Mouse (Mus musculus) hindbrain, embryonic 10.5 days (tissue): Measurements from ENCODE around the gene Trmt112. TPM values are rescaled to one million over a fixed set of nuclear protein-coding genes. Genes with fewer than 3 reads are reported as not detected.
A peak's percentile ranks its signal among the peaks of the same experiment; 100 is the strongest.

ENCODE experiments used
- DNase-seq: peaks from one replicate; pipeline ENCODE4 v3.0.0-alpha.2; 2017; ENCODE audit warnings: low spot score
- H3K27ac ChIP-seq: fragments of 300-500 bp; sonication (generic); 2 replicates; pipeline ENCODE4 v1.5.1; 2016; ENCODE audit warnings: mild to moderate bottlenecking, moderate library complexity
- H3K27me3 ChIP-seq: fragments of 300-500 bp; sonication (generic); 2 replicates; pipeline ENCODE4 v1.6.1; 2016; ENCODE audit warnings: mild to moderate bottlenecking; ENCODE audit not compliant: poor library complexity, insufficient read depth, severe bottlenecking
- H3K36me3 ChIP-seq: fragments of 300-500 bp; sonication (generic); 2 replicates; pipeline ENCODE4 v1.6.1; 2016; ENCODE audit warnings: mild to moderate bottlenecking, moderate library complexity
- H3K4me1 ChIP-seq: fragments of 300-500 bp; sonication (generic); replicated peaks from 2 replicates; pipeline ENCODE4 v1.6.1; 2016; ENCODE audit warnings: mild to moderate bottlenecking
- H3K4me3 ChIP-seq: fragments of 300-500 bp; sonication (generic); 2 replicates; pipeline ENCODE4 v1.5.1; 2016; ENCODE audit warnings: mild to moderate bottlenecking, moderate library complexity
- H3K9me3 ChIP-seq: fragments of 300-500 bp; sonication (generic); 2 replicates; pipeline ENCODE4 v1.6.1; 2016; ENCODE audit warnings: mild to moderate bottlenecking, moderate library complexity
- WGBS: fragments of 180-500 bp; shearing (Covaris S2); methylation state at CpG from one replicate; pipeline ENCODE4 v1.1.7; 2016; 5-methylcytosine and 5-hydroxymethylcytosine counted together
- polyA plus RNA-seq: library from polyadenylated mRNA; unstranded; fragments of >200 nt; fragmentation: Nextera tagmentation; extraction: Ambion mirVana; gene quantifications from 2 replicates; pipeline ENCODE4 v1.2.1, GENCODE M21; 2016

Gene Trmt112
- 148 and 157 TPM in 2 replicates for polyA plus RNA-seq

DNA sequence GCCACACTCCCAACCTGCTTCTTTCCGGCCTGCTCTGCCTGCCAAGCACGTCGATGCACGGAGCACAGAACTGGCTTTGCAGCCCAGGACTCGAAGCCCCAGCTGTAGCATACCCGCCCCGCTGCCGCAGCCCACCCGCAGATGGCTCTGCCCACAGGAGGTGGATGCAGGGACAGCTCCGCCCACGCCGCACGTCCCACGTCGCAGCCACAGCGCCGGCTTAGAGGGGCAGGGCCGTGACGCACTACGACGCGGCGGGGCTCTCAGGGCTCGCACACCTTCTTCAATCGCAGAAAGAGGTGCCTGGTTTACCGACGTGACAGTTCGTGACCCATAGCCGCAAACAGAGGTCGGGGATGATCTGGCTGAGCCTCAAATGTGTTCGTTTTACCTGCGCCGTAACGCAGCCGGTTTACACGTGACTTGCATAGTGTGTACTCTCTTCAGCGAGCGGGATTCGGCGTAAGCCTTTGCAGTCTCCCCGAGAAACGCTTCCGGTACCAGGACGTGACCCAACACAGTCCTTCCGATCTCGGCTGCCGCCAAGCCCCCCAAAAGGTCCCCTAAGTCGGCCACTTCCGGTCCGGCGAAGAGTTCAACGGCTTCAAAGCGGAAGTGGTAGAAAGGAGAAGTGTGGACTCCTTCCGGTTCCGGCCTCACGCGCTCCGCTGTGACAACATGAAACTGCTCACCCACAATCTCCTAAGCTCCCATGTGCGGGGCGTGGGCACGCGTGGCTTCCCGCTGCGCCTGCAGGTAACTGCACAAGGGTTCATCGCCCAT, at the start of gene Trmt112, which contains the start of gene Prdx5:
TSS of gene Trmt112 (plus strand) at position 192 of the 783 bp plus-strand sequence.
TSS of gene Prdx5 (minus strand) at position 600 of the 783 bp plus-strand sequence.
- Histone ChIP-seq H3K27ac (peak within 1 kb of the TSS; percentile 90), H3K4me1 (peaks cover 46% of the 10 kb centered on the region), H3K27me3 (no peaks in the 10 kb centered on the region), H3K36me3 (peaks cover 66% of the 10 kb centered on the region), H3K9me3 (no peaks in the 10 kb centered on the region), H3K4me3 (peak within 1 kb of the TSS; percentile 71)
- DNase-seq, result peak; percentile 93
- WGBS, result under 1% methylated on average over 65 of the region's 65 CpGs

DNA sequence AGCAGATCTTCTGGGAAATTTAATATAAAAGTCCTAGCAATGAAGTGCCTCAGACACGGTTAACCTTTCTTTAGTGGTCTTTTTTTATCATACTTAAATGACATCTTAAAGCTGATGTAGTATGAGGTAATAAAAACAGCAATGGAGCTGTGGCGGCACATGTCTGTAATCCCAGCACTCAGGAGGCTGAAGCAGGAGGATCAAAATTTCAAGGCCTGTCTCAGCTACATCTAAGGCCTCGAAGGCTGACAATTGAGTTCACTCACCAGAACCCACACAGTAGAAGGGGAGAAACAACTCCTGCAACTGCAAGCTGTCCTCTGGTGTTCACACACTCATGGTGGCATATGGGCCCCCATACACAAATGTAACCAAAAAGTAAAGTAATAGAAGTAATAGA, 49.5 kb upstream of the Trmt112 start:
- Histone ChIP-seq H3K36me3 (no peaks in the 10 kb centered on the region), H3K4me3 (no peak overlapping the region), H3K9me3 (no peaks in the 10 kb centered on the region), H3K27ac (no peak overlapping the region), H3K27me3 (peaks cover 30% of the 10 kb centered on the region), H3K4me1 (peaks cover 29% of the 10 kb centered on the region)
- WGBS, result 88% methylated on average over 3 of the region's 3 CpGs
- no peak for DNase-seq

DNA sequence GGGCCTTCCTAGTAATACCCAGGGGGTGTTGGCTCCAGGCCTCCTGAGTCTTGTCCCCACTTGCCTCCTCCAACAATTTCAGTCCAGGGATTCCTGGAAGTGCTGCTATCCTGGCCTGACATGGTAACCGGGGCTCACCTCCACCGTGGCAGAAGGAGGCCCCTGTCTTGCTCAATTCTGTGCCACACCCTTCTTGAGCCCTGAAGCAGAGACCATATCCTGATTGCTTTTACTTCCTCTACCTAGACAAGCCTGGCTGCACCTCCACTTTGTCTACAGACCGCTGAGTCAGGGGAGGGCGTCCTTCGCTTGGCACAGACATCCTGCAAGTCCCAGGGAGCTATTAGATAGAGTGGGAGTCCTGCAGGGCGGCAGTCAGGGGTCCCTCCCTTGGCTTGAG, 48.8 kb upstream of the Trmt112 start:
- no peaks in the 10 kb centered on the region for H3K36me3 ChIP-seq
- peaks cover 23% of the 10 kb centered on the region for H3K27me3 ChIP-seq
- no peak overlapping the region for H3K4me3 ChIP-seq
- WGBS, result 77% methylated on average over 6 of the region's 6 CpGs
- H3K4me1 ChIP-seq, result peaks cover 21% of the 10 kb centered on the region
- no peak overlapping the region for H3K27ac ChIP-seq
- no peaks in the 10 kb centered on the region for H3K9me3 ChIP-seq
- no peak for DNase-seq

DNA sequence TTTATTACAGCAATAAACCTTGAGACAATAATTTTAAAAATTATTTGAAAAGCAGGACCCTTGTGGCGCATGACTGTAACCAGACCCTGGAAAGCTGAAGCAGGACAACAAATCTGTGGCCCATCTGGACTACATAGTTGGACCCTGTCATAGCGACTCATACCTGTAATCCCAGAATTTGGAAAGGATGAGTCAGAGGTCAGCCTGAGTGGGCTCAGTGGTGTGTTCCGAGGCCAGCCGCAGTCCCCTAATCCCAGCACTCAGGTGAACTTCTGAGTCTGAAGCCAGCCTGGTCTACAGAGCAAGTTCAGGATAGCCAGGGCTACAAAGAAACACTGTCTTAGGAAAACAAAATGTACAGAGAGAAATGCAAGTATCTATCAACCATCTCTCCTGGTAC, 48.0 kb upstream of the Trmt112 start:
- no peak for DNase-seq
- Histone ChIP-seq H3K27ac (no peak overlapping the region), H3K36me3 (no peaks in the 10 kb centered on the region), H3K9me3 (no peaks in the 10 kb centered on the region), H3K27me3 (peaks cover 16% of the 10 kb centered on the region), H3K4me3 (no peak overlapping the region), H3K4me1 (peaks cover 14% of the 10 kb centered on the region)
- 92% methylated on average over 4 of the region's 4 CpGs for WGBS

DNA sequence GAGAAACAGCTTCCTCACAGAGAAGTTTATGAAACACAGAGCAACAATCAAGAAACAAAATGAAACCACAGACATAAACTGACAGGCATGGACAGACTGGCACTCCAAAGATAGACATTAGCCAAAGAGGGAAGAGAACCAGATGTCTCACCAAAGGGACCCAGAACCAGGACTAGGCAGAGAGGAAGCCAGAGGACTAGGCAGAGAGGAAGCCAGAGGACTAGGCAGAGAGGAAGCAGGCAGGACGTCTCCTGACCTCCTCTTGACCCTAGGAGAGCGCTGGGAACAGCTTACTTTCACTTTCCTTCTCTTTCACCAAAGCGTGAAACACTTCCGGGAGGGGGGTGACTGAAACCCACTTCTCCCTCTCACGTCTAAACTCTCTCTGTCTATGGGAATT, 40.1 kb upstream of the Trmt112 start:
- H3K9me3 ChIP-seq, result no peaks in the 10 kb centered on the region
- peaks cover 5% of the 10 kb centered on the region for H3K4me1 ChIP-seq
- peak overlapping the region; percentile 31 for H3K4me3 ChIP-seq
- no peak overlapping the region for H3K27ac ChIP-seq
- no peaks in the 10 kb centered on the region for H3K36me3 ChIP-seq
- no peak for DNase-seq
- no peaks in the 10 kb centered on the region for H3K27me3 ChIP-seq
- WGBS, result 15% methylated on average over 5 of the region's 5 CpGs

DNA sequence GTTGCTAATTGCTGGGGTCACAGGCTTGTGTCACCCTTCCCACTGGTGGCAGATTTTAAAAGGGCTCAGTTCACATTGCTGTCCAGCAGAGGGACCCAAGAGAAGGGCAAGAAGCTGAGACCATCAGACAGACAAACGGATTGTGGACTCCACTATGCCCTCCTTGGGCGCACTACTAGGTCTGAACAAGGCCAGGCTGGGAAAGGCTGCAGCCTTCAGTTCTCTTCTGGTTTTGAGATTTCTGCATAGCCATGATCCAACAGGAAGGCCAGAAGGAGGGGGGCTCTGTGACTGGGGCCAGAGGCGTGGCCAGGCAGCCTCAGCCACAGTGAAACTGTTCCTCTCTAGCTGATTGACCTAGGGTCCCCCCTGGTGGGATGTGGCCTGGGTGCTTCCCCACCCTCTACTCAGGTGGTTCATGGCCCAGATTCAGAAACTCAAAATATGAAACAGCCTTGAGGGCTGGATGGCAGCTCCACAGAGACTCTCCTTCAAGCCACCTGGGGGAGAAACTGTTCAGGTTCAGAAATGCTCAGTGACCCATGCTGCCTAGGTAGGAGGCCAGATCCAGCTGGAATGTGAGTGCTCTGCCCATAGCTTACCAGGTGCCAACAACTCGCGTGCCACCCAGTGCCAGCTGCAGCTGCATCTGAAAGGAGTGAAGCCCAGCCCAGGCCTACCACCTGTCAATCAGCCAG, 37.8 kb upstream of the Trmt112 start:
- peaks cover 5% of the 10 kb centered on the region for H3K4me1 ChIP-seq
- no peaks in the 10 kb centered on the region for H3K36me3 ChIP-seq
- H3K4me3 ChIP-seq, result no peak overlapping the region
- 56% methylated on average over 5 of the region's 5 CpGs for WGBS
- H3K9me3 ChIP-seq, result no peaks in the 10 kb centered on the region
- H3K27me3 ChIP-seq, result no peaks in the 10 kb centered on the region
- no peak overlapping the region for H3K27ac ChIP-seq
- DNase-seq, result no peak

DNA sequence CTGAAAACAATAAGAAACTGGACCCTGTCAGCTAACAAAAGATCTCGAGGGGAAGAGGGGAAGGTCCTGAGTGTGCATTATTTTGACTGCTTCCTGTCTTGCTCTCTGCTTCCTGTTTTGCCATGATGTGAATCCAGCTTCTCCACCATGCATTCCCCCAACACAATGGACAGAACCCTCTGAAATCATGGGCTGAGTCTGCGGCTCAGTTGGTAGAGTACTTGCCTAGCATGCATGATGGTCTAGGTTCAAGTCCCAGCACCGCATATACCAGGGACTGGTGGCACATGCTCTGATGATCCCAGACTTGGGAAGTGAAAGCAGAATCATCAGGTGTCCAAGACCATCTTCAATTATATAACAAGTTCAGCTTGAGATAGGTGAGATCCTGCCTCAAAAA, 36.8 kb upstream of the Trmt112 start:
- no peaks in the 10 kb centered on the region for H3K27me3 ChIP-seq

DNA sequence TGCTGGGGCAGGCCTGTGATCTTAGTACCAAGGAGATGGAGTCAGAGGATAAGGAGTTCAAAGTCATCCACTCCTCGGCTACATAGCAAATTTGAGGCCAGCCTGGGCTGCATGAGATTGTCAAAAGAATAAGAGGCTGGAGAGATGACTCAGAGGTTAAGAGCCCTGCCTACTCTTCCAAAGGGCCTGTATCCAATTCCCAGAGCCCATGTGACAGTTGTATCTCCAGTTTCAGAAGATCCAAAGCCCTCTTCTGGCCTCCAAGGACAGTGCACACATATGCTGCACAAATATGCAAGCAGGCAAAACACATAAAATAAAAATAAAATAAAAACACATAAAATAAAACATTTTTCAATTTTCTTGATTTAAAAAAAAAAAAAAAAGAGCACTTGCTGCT, 35.2 kb upstream of the Trmt112 start:
- no peak overlapping the region for H3K27ac ChIP-seq
- no peak for DNase-seq
- H3K27me3 ChIP-seq, result no peaks in the 10 kb centered on the region
- H3K4me3 ChIP-seq, result no peak overlapping the region
- peaks cover 3% of the 10 kb centered on the region for H3K4me1 ChIP-seq
- H3K9me3 ChIP-seq, result no peaks in the 10 kb centered on the region
- 85% methylated on average over 1 of the region's 1 CpGs for WGBS
- H3K36me3 ChIP-seq, result no peaks in the 10 kb centered on the region

More for the DNA sequence above, 36.8 kb upstream of the Trmt112 start:
- Histone ChIP-seq H3K4me3 (no peak overlapping the region), H3K9me3 (no peaks in the 10 kb centered on the region), H3K27ac (no peak overlapping the region), H3K36me3 (no peaks in the 10 kb centered on the region), H3K4me1 (peaks cover 5% of the 10 kb centered on the region)
- 79% methylated on average over 3 of the region's 3 CpGs for WGBS
- no peak for DNase-seq

DNA sequence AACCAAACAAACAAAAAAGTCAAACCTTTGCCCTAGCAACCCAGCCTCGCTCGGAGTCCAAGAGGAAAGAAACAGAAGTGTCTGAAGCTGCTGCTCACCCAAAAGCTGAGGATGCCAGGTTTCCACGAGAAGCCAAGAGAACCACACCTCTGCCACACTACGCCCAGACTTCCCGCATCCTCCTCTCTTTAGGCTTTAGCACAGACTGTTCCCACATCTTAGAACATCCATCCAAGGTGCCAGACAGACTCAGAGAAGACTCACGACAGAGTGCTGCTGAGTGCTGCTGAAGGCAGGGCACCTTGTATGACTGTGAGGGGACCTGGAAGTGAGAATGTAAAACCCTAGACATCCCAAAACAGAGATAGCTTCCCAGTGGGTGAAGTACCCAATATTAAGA, 33.7 kb upstream of the Trmt112 start:
- no peak for DNase-seq
- no peak overlapping the region for H3K27ac ChIP-seq
- H3K27me3 ChIP-seq, result no peaks in the 10 kb centered on the region
- H3K4me3 ChIP-seq, result no peak overlapping the region
- no peaks in the 10 kb centered on the region for H3K4me1 ChIP-seq
- H3K36me3 ChIP-seq, result no peaks in the 10 kb centered on the region
- WGBS, result 86% methylated on average over 6 of the region's 6 CpGs
- peaks cover 5% of the 10 kb centered on the region for H3K9me3 ChIP-seq

DNA sequence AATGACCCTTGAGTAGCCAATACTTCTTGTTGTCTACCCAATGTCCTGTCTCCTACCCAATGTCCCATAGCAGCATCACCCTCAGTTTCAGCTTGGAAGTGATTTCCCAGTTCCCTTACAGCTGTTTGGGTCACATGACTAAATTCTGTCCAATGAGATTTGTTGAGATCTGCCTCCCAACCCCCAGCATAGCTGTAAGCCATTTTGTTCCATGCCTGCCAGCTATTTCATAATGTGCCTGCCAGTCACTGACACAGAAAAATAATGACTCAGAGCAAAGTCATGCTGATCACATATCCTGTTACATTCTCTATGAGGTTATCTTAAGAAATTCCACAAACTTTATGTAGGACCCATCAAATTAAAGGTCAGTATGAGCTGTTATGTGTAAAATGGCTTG, 32.7 kb upstream of the Trmt112 start:
- H3K36me3 ChIP-seq, result no peaks in the 10 kb centered on the region
- no peak for DNase-seq
- H3K9me3 ChIP-seq, result peaks cover 8% of the 10 kb centered on the region
- no peaks in the 10 kb centered on the region for H3K4me1 ChIP-seq
- no peaks in the 10 kb centered on the region for H3K27me3 ChIP-seq
- H3K27ac ChIP-seq, result no peak overlapping the region
- H3K4me3 ChIP-seq, result no peak overlapping the region

DNA sequence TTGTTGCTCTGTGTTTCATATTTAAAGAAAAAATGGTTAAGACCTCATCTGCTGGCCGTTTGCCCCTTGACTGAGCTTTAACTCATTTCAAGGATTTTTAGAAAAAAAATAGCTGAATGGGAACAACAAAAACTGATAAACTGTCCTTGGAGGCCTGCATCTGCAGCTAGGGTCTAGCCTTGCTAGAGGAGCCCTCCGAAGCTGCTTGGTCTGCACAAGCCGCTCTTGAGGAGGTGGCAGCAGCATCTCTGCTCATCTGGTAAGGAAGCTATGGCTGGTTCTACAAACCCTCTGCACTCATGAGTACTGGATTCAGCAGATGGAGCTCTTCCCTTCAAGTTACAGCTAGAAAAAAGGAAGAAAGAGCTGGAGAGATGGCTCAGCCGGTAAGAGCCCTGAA, 31.5 kb upstream of the Trmt112 start:
- Histone ChIP-seq H3K9me3 (peaks cover 8% of the 10 kb centered on the region), H3K27ac (no peak overlapping the region), H3K4me3 (no peak overlapping the region), H3K36me3 (no peaks in the 10 kb centered on the region), H3K4me1 (no peaks in the 10 kb centered on the region), H3K27me3 (no peaks in the 10 kb centered on the region)
- 86% methylated on average over 4 of the region's 4 CpGs for WGBS
- DNase-seq, result no peak

DNA sequence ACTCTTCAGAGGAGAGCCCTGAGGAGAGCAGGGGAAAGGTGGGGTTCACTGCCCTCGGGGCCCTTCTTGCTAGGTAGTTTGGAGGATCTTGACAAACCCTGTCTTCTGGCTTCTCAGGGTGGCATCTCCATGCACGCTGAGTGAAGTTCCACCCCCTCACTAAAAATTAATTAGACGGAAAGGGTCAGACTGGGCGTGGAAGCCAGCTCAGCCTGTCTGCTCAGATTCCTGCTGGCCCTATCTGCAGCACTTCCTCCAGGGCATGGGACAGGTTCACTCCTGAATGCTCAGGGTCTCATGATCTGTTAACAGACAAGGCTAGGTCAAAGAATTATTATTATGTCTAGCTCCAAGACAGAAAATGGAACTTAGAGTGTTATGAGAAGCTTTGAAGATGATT, 17.0 kb upstream of the Trmt112 start:
- peaks cover 4% of the 10 kb centered on the region; the same call in 1 of the 2 replicates for H3K9me3 ChIP-seq
- H3K27me3 ChIP-seq, result no peaks in the 10 kb centered on the region
- no peaks in the 10 kb centered on the region for H3K36me3 ChIP-seq
- H3K27ac ChIP-seq, result no peak overlapping the region
- no peaks in the 10 kb centered on the region for H3K4me1 ChIP-seq
- WGBS, result 80% methylated on average over 4 of the region's 4 CpGs
- no peak for DNase-seq
- H3K4me3 ChIP-seq, result no peak overlapping the region

DNA sequence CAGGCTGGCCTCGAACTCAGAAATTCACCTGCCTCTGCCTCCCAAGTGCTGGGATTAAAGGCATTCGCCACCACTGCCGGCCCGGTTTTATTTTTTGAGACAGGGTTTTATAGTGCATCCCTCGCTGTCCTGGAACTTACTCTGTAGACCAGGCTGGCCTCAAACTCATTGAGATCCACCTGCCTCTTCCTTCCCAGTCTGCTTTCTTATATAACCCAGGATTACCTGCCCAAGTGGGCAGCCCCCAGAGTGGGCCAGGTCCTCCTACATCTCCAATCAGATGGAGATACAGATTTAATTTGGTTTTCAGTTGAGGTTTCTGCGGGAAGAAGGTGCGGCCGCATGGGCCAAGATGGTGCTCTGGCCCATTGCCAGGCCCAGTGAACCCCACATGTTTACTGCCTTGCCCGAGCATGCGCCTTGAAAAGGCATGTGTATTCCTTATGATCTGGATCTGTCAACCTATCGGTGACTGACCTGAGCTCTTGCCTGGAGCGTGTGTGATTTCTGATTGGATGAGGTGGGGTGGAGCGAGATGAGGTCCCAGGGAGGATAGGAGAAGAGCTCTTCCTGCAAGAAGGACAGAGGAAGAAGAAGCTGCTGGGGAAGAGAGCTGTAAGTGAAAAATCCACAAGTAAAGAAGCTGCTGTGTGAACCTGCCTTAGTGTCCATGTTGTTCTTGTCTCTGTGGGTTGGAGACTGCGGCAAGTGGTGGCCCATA, 15.6 kb upstream of the Trmt112 start:
- 92% methylated on average over 14 of the region's 14 CpGs for WGBS
- no peak overlapping the region for H3K4me3 ChIP-seq
- no peaks in the 10 kb centered on the region for H3K27me3 ChIP-seq
- H3K9me3 ChIP-seq, result peaks cover 4% of the 10 kb centered on the region; the same call in 1 of the 2 replicates
- no peaks in the 10 kb centered on the region for H3K36me3 ChIP-seq
- DNase-seq, result no peak
- no peaks in the 10 kb centered on the region for H3K4me1 ChIP-seq
- H3K27ac ChIP-seq, result no peak overlapping the region
